Mouse (Mus musculus) c-Kit-positive CD71-positive TER-119-positive erythroid progenitor cells, embryonic 14.5 days (primary cell): ENCODE data around the gene Col4a3bp.

Experiments used
- DNase-seq: peaks from one replicate; pipeline ENCODE4 v3.0.0-alpha.2; 2013; ENCODE audit warnings: low spot score

The Col4a3bp gene

GRCm38 (mm10) chr13:96542081-96542889, at the start of gene Col4a3bp, which contains the start of gene Polk:
Gene Col4a3bp, plus strand, starts transcription at chr13:96542618.
Gene Polk, minus strand, starts transcription at chr13:96542579.
- DNase-seq: peak; percentile 96

GRCm38 (mm10) chr13:96496630-96497029, 45.8 kb upstream of the Col4a3bp start:
- no peak for DNase-seq

GRCm38 (mm10) chr13:96499891-96500290, 42.5 kb upstream of the Col4a3bp start:
- no peak for DNase-seq

GRCm38 (mm10) chr13:96505661-96506060, 36.8 kb upstream of the Col4a3bp start:
- no peak for DNase-seq

GRCm38 (mm10) chr13:96506313-96506712, 36.1 kb upstream of the Col4a3bp start:
- no peak for DNase-seq

GRCm38 (mm10) chr13:96507541-96507940, 34.9 kb upstream of the Col4a3bp start:
- no peak for DNase-seq

- DNase-seq: peak; percentile 14
These were observed 31.8 kb upstream of the Col4a3bp start for GRCm38 (mm10) chr13:96510635-96511034.

GRCm38 (mm10) chr13:96511262-96511661, 31.2 kb upstream of the Col4a3bp start:
- no peak for DNase-seq

- DNase-seq: no peak
These were observed 30.5 kb upstream of the Col4a3bp start for GRCm38 (mm10) chr13:96511893-96512292.

GRCm38 (mm10) chr13:96514154-96514942, 28.1 kb upstream of the Col4a3bp start:
- no peak for DNase-seq

- no peak for DNase-seq
These were observed 26.2 kb upstream of the Col4a3bp start for GRCm38 (mm10) chr13:96516249-96516648.

GRCm38 (mm10) chr13:96517335-96517734, 25.1 kb upstream of the Col4a3bp start:
- no peak for DNase-seq

- no peak for DNase-seq
These were observed 21.1 kb upstream of the Col4a3bp start for GRCm38 (mm10) chr13:96521294-96521693.

GRCm38 (mm10) chr13:96527022-96527421, 15.4 kb upstream of the Col4a3bp start:
- no peak for DNase-seq

GRCm38 (mm10) chr13:96527856-96528255, 14.6 kb upstream of the Col4a3bp start:
- no peak for DNase-seq

- no peak for DNase-seq
These were observed 13.6 kb upstream of the Col4a3bp start for GRCm38 (mm10) chr13:96528776-96529175.

GRCm38 (mm10) chr13:96529542-96529941, 12.9 kb upstream of the Col4a3bp start:
- no peak for DNase-seq

GRCm38 (mm10) chr13:96530064-96530463, 12.4 kb upstream of the Col4a3bp start:
- no peak for DNase-seq

GRCm38 (mm10) chr13:96532176-96532575, 10.2 kb upstream of the Col4a3bp start:
- no peak for DNase-seq

GRCm38 (mm10) chr13:96533742-96534141, 8.7 kb upstream of the Col4a3bp start:
- DNase-seq: no peak

GRCm38 (mm10) chr13:96536821-96537572, 5.4 kb upstream of the Col4a3bp start:
- no peak for DNase-seq

- no peak for DNase-seq
These were observed 4.3 kb upstream of the Col4a3bp start for GRCm38 (mm10) chr13:96538103-96538502.
